Comparison of ENCODE assay signal across 8 mouse cellular contexts in the genomic region with DNA sequence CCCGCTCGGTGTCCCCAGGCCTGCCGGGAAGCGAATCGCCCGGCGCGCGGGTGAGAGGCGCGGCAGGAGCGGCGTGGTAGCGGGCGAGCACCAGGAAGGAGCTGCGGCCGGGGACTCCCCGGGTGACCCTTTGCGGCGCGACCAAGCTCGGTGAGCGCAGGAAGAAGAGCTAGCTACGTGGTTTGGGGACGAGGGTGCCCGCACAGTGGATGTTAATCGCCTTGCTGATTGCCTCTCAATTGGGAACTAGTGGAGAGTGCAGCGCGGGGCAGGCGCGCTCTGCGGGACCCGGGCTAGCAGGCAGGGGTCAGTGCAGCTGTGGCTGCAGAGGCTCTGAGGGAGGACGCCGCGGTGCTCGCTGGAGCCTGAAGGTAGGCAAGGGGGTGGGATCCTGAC. TPM values are rescaled to one million over a fixed set of nuclear protein-coding genes. Genes with fewer than 3 reads are reported as not detected.
DNase-seq lines count a peak whose midpoint lies in the region; ATAC-seq and TF ChIP-seq lines count a peak whose summit lies in the region.

No protein-coding gene starts in this region.

- peaks cover 67% of the 10 kb centered on the region for H3K27me3 ChIP-seq in heart, embryonic 16.5 days (ENCODE audit: control insufficient read depth, insufficient read depth, low read length)
- H3K27me3 ChIP-seq in forebrain, embryonic 14.5 days (replicated peaks; ENCODE audit: control insufficient read depth, insufficient read depth, low read length), result peaks cover 16% of the 10 kb centered on the region
- peaks cover 40% of the 10 kb centered on the region for H3K27me3 ChIP-seq in stomach, embryonic 15.5 days (replicated peaks)
- no peaks in the 10 kb centered on the region for H3K27me3 ChIP-seq in thymus, adult 2 months (ENCODE audit: control insufficient read depth, insufficient read depth, low read length)

- peak overlapping the region; percentile 93 for H3K4me2 ChIP-seq in heart, embryonic 16.5 days (ENCODE audit: low read depth, low read length)
- H3K4me2 ChIP-seq in forebrain, embryonic 14.5 days (ENCODE audit: low read length), result peak overlapping the region; percentile 96
- H3K4me2 ChIP-seq in stomach, embryonic 15.5 days, result peak overlapping the region; percentile 96

- H3K27ac ChIP-seq in heart, embryonic 16.5 days (ENCODE audit: low read length), result no peak overlapping the region
- 0 out of 2 replicates have a peak overlapping the region, but pooled peaks have one; percentile 27 for H3K27ac ChIP-seq in forebrain, embryonic 14.5 days (ENCODE audit: low read depth, low read length)
- no peak overlapping the region for H3K27ac ChIP-seq in stomach, embryonic 15.5 days
- no peak overlapping the region for H3K27ac ChIP-seq in thymus, adult 2 months (ENCODE audit: control insufficient read depth, insufficient read depth, low read length)

- DNase-seq in heart, adult 8-10 months (ENCODE audit: low spot score), result no peak
- peak; percentile 50 for DNase-seq in brain, adult 2 months (ENCODE audit: low read depth, low spot score)
- DNase-seq in forebrain, embryonic 14.5 days (ENCODE audit: low spot score), result peak; percentile 50
- DNase-seq in liver, result peak; percentile 14
- no peak for DNase-seq in thymus, adult 2 months

- peak overlapping the region; percentile 63 for H3K4me3 ChIP-seq in heart, embryonic 16.5 days (ENCODE audit: low read length)
- H3K4me3 ChIP-seq in forebrain, embryonic 14.5 days (ENCODE audit: low read depth, low read length), result peak overlapping the region; percentile 60
- H3K4me3 ChIP-seq in stomach, embryonic 15.5 days (replicated peaks), result peak overlapping the region; percentile 51
- H3K4me3 ChIP-seq in thymus, adult 2 months (ENCODE audit: control insufficient read depth, insufficient read depth, low read length), result no peak overlapping the region

- peak overlapping the region; percentile 58 for H3K9ac ChIP-seq in heart, embryonic 16.5 days (ENCODE audit: low read length)
- H3K9ac ChIP-seq in forebrain, embryonic 14.5 days (ENCODE audit: low read length), result peak overlapping the region; percentile 61
- H3K9ac ChIP-seq in stomach, embryonic 15.5 days, result no peak overlapping the region; the same call in 1 of the 2 replicates

- TF ChIP-seq POLR2A in thymus, adult 2 months (IDR thresholded peaks at IDR 0.05; ENCODE audit: control insufficient read depth, extremely low read depth, insufficient read depth, low read length, poor library complexity), result no peak

- peaks cover 5% of the 10 kb centered on the region; the same call in 1 of the 2 replicates for H3K4me1 ChIP-seq in heart, embryonic 16.5 days (ENCODE audit: control insufficient read depth, insufficient read depth, low read length)
- peaks cover 5% of the 10 kb centered on the region; the same call in 1 of the 2 replicates for H3K4me1 ChIP-seq in forebrain, embryonic 14.5 days (ENCODE audit: control insufficient read depth, insufficient read depth, low read length)
- H3K4me1 ChIP-seq in stomach, embryonic 15.5 days, result no peaks in the 10 kb centered on the region
- H3K4me1 ChIP-seq in thymus, adult 2 months (replicated peaks; ENCODE audit: control insufficient read depth, insufficient read depth, low read length), result no peaks in the 10 kb centered on the region

- ATAC-seq in heart, embryonic 16.5 days (replicated peaks; ENCODE audit: extremely low read depth, insufficient read depth, low FRiP score), result no peak; the same call in 1 of the 2 replicates
- peak; percentile 56 for ATAC-seq in forebrain, embryonic 14.5 days
- ATAC-seq in stomach, embryonic 15.5 days (ENCODE audit: insufficient read depth, low FRiP score, low read depth), result peak; percentile 39; the same call in 1 of the 2 replicates
- no peak for ATAC-seq in inflammation-experienced regulatory T-cells, adult 6 months

- no peaks in the 10 kb centered on the region for H3K36me3 ChIP-seq in heart, embryonic 16.5 days (ENCODE audit: control insufficient read depth, insufficient read depth)
- H3K36me3 ChIP-seq in forebrain, embryonic 14.5 days (ENCODE audit: control insufficient read depth, insufficient read depth, low read length), result no peaks in the 10 kb centered on the region
- no peaks in the 10 kb centered on the region for H3K36me3 ChIP-seq in stomach, embryonic 15.5 days
- H3K36me3 ChIP-seq in thymus, adult 2 months (ENCODE audit: control insufficient read depth, insufficient read depth, low read length), result no peaks in the 10 kb centered on the region

- no peak for TF ChIP-seq CTCF in thymus, adult 2 months (IDR thresholded peaks at IDR 0.05; ENCODE audit: borderline replicate concordance, control insufficient read depth, extremely low read depth, insufficient read depth, low read length, poor library complexity)

- no peaks in the 10 kb centered on the region for H3K9me3 ChIP-seq in heart, embryonic 16.5 days (replicated peaks; ENCODE audit: control insufficient read depth, low read length)
- no peaks in the 10 kb centered on the region for H3K9me3 ChIP-seq in forebrain, embryonic 14.5 days (replicated peaks; ENCODE audit: control insufficient read depth, low read length)
- H3K9me3 ChIP-seq in stomach, embryonic 15.5 days, result no peaks in the 10 kb centered on the region

- under 1% methylated on average over 37 of the region's 37 CpGs for WGBS in heart, embryonic 16.5 days
- under 1% methylated on average over 37 of the region's 37 CpGs for WGBS in forebrain, embryonic 14.5 days
- under 1% methylated on average over 37 of the region's 37 CpGs for WGBS in stomach, embryonic 15.5 days
- WGBS in thymus, adult 2 months, result 3% methylated on average over 36 of the region's 37 CpGs

RNA-seq across cellular contexts. Expression of a gene that starts 0.7 kb away (rescaled TPM):
- 0.49 and 0.64 TPM in 2 replicates for polyA plus RNA-seq in heart, embryonic 16.5 days (2015; fragmentation: Nextera tagmentation; extraction: Ambion mirVana)
- 1 to 10 TPM in 1 of 4 experiments, under 1 TPM in 3; 0.69 to 1.2 (median 0.92) TPM for total RNA-seq in heart, adult 8-10 months (2022)
- polyA plus RNA-seq in forebrain, embryonic 14.5 days (2014; fragmentation: Nextera tagmentation; extraction: Ambion mirVana), result 1.9 and 3.2 TPM in 2 replicates
- 2.4 and 2.8 TPM in 2 replicates for polyA plus RNA-seq in stomach, embryonic 15.5 days (2015; fragmentation: Nextera tagmentation; extraction: Ambion mirVana)
- polyA plus RNA-seq in inflammation-experienced regulatory T-cells, adult 6 months (2017; shearing (Covaris generic)), result under 1 TPM in 1 of 3 experiments, not detected in 2; 0.32 TPM
- polyA plus RNA-seq in thymus, adult 2 months (2012; rRNA removed), result 0.51 and 0.94 TPM in 2 replicates

Comparison
In these comparisons a context has a peak if more than half of its experiments do, and no peak if none do; other contexts are left out.
1. ATAC-seq: peak in forebrain, embryonic 14.5 days (single experiment) and stomach, embryonic 15.5 days (single experiment); none in heart, embryonic 16.5 days (single experiment) and inflammation-experienced regulatory T-cells, adult 6 months (single experiment).
2. DNase-seq: peak in brain, adult 2 months (single experiment), forebrain, embryonic 14.5 days (single experiment) and liver (single experiment); none in heart, adult 8-10 months (single experiment) and thymus, adult 2 months (single experiment).
3. Peak in every context shown above with its lines, with median percentiles within 50 percentile points of each other: H3K4me2 ChIP-seq.